Mouse (Mus musculus) kidney, adult 2 months (tissue): Measurements from ENCODE around the gene Ephb3.

Source experiments
- CTCF ChIP-seq: fragments of 200-500 bp; conservative IDR thresholded peaks from 2 replicates; pipeline ENCODE4 v1.5.1; 2011; ENCODE audit warnings: low read depth, mild to moderate bottlenecking, control low read depth, low read length, moderate library complexity, mixed read lengths; ENCODE audit not compliant: insufficient read depth, insufficient read length
- POLR2A ChIP-seq: fragments of 200-500 bp; IDR thresholded peaks from one replicate; pipeline ENCODE4 v1.6.1; 2011; ENCODE audit warnings: low read depth, low read length, control low read depth

GRCm38 (mm10) chr16:21216047-21216446 lies 11.5 kb downstream of the Ephb3 start:
- TF ChIP-seq CTCF: no peak
- no peak for TF ChIP-seq POLR2A
